Mouse (Mus musculus): ENCODE data around the gene Gpr25.

DNA sequence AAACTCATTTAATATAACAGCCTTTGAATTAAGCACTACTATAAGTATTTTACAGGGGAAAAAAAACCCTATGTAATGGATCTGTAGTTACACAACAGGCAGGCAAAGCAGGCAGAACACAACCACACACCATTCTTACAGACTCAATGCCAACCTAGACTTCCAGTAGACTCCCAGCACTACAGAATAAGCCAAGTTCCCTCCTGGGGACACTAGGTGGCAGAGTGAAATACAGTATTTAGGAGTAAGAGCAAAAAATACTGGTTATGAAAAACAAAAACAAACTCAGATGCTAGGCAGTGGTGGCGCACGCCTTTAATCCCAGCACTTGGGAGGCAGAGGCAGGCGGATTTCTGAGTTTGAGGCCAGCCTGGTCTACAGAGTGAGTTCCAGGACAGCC lies 45.8 kb upstream of the Gpr25 start:
- no peak for TF ChIP-seq POLR2A (IDR thresholded peaks at IDR 0.05; ENCODE audit: low read depth, low read length)
- TF ChIP-seq CTCF (IDR thresholded peaks at IDR 0.05; ENCODE audit: borderline replicate concordance, insufficient read depth, low read length) = no peak
